Mouse (Mus musculus): ENCODE results near the gene Ddx59. TPM values are rescaled to one million over a fixed set of nuclear protein-coding genes. Genes with fewer than 3 reads are reported as not detected.

Ddx59 gene
- polyA plus RNA-seq, 1 experiment from 2014 or later, result 20.3 TPM

DNA sequence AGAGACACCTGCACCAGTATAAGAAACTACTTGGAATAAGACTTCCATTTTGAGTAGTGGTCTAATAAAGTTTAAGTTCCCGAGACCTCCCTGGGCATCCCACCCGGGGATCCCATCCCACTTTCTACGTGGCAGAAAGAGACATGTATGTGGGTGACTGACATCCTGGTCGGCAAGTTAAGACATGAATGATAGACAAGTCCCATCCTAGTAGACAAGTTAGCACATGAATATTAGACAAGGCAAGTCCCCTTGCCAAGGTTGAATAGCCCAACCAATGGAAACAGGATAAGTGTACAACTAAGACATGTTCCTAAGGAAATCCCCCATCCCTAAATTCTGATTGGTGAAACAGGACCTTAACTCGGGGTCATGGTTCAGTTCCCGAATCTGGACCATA lies 34.5 kb downstream of the Ddx59 start:
- 86% methylated on average over 6 of the region's 6 CpGs for WGBS
- Histone ChIP-seq H3K9ac (no peak overlapping the region), H3K4me3 (replicated peaks) (no peak overlapping the region), H3K36me3 (no peaks in the 10 kb centered on the region), H3K27ac (replicated peaks) (no peak overlapping the region), H3K4me1 (no peaks in the 10 kb centered on the region), H3K27me3 (no peaks in the 10 kb centered on the region), H3K9me3 (replicated peaks) (no peaks in the 10 kb centered on the region), H3K4me2 (replicated peaks) (no peak overlapping the region)
- ATAC-seq (ENCODE audit: insufficient number of reproducible peaks, low FRiP score, low TSS enrichment, low read depth), result no peak

DNA sequence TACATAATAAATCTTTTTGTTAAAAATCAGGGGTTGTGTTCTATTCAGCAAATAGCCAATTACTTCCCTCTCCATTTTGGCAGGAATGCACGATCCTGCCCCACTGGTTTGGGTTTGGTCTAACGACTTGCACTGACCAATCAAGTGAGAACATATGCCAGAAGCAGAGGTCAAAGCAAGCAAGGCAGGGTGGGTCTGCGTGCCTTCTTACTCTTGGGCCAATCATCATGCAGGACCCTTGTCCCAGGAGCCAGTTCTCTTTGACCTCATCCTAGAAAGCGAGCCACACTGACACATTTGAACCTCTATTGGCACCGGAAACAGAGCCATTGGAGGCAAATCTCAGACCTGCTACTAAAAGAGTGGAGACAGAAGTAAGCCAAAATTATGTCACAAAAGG lies 35.1 kb downstream of the Ddx59 start:
- no peak overlapping the region for H3K9ac ChIP-seq
- H3K4me2 ChIP-seq (replicated peaks), result no peak overlapping the region
- no peaks in the 10 kb centered on the region for H3K36me3 ChIP-seq
- H3K4me1 ChIP-seq, result no peaks in the 10 kb centered on the region
- H3K4me3 ChIP-seq (replicated peaks), result no peak overlapping the region
- no peak overlapping the region for H3K27ac ChIP-seq (replicated peaks)
- WGBS, result 78% methylated on average over 5 of the region's 5 CpGs
- ATAC-seq (ENCODE audit: insufficient number of reproducible peaks, low FRiP score, low TSS enrichment, low read depth), result no peak
- no peaks in the 10 kb centered on the region for H3K9me3 ChIP-seq (replicated peaks)
- H3K27me3 ChIP-seq, result no peaks in the 10 kb centered on the region

DNA sequence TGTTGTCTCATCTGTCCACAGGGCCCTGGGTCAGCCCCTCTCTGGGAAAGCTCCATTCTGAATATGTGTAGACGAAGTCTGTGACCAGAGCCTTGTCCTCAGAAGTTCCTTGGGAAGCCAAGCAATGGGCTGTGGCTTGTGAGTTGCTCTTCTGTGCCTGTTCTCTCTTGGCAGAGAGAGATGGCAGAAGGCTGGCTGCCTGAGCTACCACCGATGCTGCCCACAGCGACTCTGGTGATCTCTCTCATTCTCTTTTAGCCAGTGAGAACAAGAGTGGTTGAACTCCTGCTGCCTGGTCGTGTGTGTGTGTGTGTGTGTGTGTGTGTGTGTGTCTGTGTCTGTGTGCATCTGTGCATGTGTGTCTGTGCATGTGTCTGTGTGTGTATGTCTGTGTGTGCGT lies 37.4 kb downstream of the Ddx59 start:
- no peak overlapping the region for H3K4me3 ChIP-seq (replicated peaks)
- ATAC-seq (ENCODE audit: insufficient number of reproducible peaks, low FRiP score, low TSS enrichment, low read depth), result no peak
- H3K9me3 ChIP-seq (replicated peaks), result no peaks in the 10 kb centered on the region
- no peaks in the 10 kb centered on the region for H3K36me3 ChIP-seq
- H3K27ac ChIP-seq (replicated peaks), result no peak overlapping the region
- H3K9ac ChIP-seq, result no peak overlapping the region
- H3K4me1 ChIP-seq, result no peaks in the 10 kb centered on the region
- WGBS, result 66% methylated on average over 5 of the region's 5 CpGs
- no peak overlapping the region for H3K4me2 ChIP-seq (replicated peaks)
- no peaks in the 10 kb centered on the region for H3K27me3 ChIP-seq

DNA sequence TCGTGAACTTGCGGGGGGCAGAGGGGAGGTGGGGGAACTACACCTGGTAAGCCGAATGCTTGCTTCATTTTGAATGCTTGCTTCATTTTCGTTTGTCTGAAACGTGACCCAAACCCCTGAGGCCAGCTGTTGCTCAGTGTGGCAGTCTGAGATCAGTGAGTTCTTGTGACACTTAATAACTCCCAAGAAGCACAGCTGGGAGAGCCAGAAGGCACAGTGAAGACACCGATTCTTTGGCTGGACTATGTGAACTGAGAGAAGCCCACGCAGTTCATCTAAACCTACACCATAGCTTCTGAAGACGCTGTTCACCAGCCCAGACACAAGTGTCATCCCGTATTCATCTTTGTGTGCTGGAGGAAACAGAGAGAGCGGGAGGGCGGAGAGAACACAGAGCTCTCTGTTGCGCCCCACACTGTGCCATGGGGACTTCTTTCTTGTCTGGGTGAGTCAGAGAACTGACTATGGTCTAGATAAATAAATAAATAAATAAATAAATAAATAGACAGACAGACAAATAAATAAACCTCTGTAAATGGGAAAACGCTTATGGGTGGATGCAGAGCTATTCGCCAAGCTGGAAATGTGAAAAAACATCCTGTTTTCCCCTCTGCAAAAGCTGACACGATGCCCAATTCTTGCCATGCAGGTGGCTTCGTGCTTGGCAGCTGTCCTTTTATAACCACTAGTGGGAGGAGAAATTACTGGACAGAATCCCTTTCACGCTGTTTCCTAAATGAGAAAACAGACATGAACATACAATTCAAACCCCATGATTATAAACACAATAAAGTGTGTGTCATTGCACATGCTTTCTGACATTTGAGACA lies 40.9 kb downstream of the Ddx59 start:
- Histone ChIP-seq H3K4me3 (replicated peaks) (no peak overlapping the region), H3K4me1 (no peaks in the 10 kb centered on the region), H3K9ac (no peak overlapping the region), H3K9me3 (replicated peaks) (no peaks in the 10 kb centered on the region), H3K27me3 (no peaks in the 10 kb centered on the region), H3K4me2 (replicated peaks) (no peak overlapping the region), H3K36me3 (no peaks in the 10 kb centered on the region), H3K27ac (replicated peaks) (no peak overlapping the region)
- 48% methylated on average over 17 of the region's 17 CpGs for WGBS
- no peak for ATAC-seq (ENCODE audit: insufficient number of reproducible peaks, low FRiP score, low TSS enrichment, low read depth)

DNA sequence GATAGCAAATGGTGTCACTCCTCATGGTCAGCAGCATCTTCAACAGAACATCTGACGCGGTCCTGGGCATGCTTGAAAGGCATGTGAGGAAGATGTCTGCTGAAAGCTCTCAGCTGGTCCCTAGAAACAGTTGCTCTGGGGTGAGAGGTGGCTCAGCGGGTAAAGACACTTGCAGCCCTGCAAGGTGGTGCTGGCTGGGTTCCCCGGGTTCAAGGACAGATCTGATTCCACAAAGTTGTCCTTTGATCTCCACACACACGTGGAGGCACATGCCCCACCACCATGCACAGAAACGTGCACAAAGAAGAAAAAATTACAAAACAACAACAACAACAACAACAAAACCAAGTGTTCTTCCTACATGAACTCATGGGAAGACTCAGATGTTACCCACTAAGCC lies 41.7 kb downstream of the Ddx59 start:
- no peaks in the 10 kb centered on the region for H3K4me1 ChIP-seq
- no peaks in the 10 kb centered on the region for H3K27me3 ChIP-seq
- no peaks in the 10 kb centered on the region for H3K36me3 ChIP-seq
- H3K4me2 ChIP-seq (replicated peaks), result no peak overlapping the region
- ATAC-seq (ENCODE audit: insufficient number of reproducible peaks, low FRiP score, low TSS enrichment, low read depth), result no peak
- H3K9ac ChIP-seq, result no peak overlapping the region
- no peak overlapping the region for H3K4me3 ChIP-seq (replicated peaks)
- H3K9me3 ChIP-seq (replicated peaks), result no peaks in the 10 kb centered on the region
- 78% methylated on average over 6 of the region's 6 CpGs for WGBS
- H3K27ac ChIP-seq (replicated peaks), result no peak overlapping the region

DNA sequence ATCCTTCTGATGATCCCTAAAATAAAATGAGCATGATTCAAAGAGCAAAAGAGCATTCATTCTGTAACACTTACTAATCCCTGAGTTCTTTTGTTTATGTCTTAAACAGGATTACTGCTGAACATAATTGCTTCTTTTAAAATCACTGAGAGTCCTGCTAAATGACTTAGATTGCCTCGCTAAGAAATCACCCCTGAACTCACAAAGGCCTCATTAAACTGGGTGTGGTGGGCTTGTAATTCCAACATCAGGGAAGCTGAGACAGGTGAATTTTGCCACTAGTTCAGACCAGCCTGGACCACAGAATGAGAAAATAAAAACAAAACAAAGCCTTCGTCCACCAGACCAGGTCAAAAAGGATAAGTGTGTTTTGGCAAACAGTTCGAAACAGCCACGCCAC lies 42.3 kb downstream of the Ddx59 start:
- Histone ChIP-seq H3K4me1 (peaks cover under 1% of the 10 kb centered on the region; the same call in 1 of the 2 replicates), H3K4me3 (replicated peaks) (no peak overlapping the region), H3K4me2 (replicated peaks) (no peak overlapping the region), H3K36me3 (no peaks in the 10 kb centered on the region), H3K27me3 (no peaks in the 10 kb centered on the region), H3K9ac (no peak overlapping the region), H3K27ac (replicated peaks) (no peak overlapping the region), H3K9me3 (replicated peaks) (no peaks in the 10 kb centered on the region)
- 68% methylated on average over 4 of the region's 4 CpGs for WGBS
- ATAC-seq (ENCODE audit: insufficient number of reproducible peaks, low FRiP score, low TSS enrichment, low read depth), result no peak

DNA sequence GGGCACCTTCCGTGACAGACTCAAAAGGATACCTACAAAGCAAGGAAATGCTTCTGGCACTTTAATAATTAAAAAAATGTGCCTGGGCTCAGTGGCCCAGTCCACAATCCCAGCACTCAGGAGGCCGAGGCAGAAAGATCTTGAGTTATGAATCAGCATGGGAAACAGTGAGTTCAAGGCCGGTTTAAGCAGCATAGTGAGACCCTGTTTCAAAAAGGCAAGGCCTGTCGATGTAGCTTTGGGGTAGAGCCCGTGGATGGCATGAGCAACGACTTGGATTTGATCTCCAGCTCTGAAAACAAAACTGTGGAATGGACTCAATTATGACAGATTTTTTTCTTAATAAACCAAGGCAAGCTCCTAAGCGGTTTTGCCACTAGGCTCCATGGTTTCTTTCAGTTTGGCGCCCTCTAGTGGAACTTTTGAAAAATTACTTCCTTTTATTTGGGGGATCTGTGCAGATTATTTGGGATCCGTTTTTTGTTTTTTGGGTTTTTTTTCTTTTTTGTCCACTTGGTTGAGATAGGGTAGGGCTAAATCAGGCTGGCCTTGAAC lies 43.7 kb downstream of the Ddx59 start:
- peaks cover 6% of the 10 kb centered on the region; the same call in 1 of the 2 replicates for H3K4me1 ChIP-seq
- no peak overlapping the region for H3K27ac ChIP-seq (replicated peaks)
- H3K27me3 ChIP-seq, result no peaks in the 10 kb centered on the region
- H3K36me3 ChIP-seq, result no peaks in the 10 kb centered on the region
- no peak overlapping the region for H3K9ac ChIP-seq
- ATAC-seq (ENCODE audit: insufficient number of reproducible peaks, low FRiP score, low TSS enrichment, low read depth), result no peak
- no peak overlapping the region for H3K4me2 ChIP-seq (replicated peaks)
- H3K9me3 ChIP-seq (replicated peaks), result no peaks in the 10 kb centered on the region
- no peak overlapping the region for H3K4me3 ChIP-seq (replicated peaks)
- WGBS, result 24% methylated on average over 9 of the region's 9 CpGs

DNA sequence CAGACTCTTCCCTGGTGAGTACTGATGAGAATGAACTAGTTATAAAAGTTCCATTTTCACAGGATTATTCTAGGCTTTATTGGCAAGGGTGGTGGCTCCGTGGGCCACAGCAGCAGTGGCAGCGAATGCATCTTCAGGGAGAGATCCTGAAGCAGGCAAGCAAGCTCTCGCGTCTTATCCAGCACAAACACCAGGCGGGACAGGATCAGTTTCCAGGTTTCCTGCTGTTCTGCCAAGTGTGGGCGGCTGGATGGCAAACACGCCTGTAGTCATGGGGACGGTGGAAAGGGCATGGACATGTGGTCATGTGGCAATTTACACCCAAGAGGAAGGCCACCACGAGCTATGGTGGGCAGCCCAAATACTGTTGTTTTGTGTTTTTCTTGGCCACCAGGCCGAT lies 47.4 kb downstream of the Ddx59 start:
- peaks cover 18% of the 10 kb centered on the region for H3K4me1 ChIP-seq
- H3K9me3 ChIP-seq (replicated peaks), result no peaks in the 10 kb centered on the region
- ATAC-seq (ENCODE audit: insufficient number of reproducible peaks, low FRiP score, low TSS enrichment, low read depth), result no peak
- 38% methylated on average over 10 of the region's 10 CpGs for WGBS
- no peak overlapping the region for H3K4me2 ChIP-seq (replicated peaks)
- no peaks in the 10 kb centered on the region for H3K27me3 ChIP-seq
- no peak overlapping the region for H3K9ac ChIP-seq
- H3K27ac ChIP-seq (replicated peaks), result no peak overlapping the region
- no peak overlapping the region for H3K4me3 ChIP-seq (replicated peaks)
- H3K36me3 ChIP-seq, result no peaks in the 10 kb centered on the region

DNA sequence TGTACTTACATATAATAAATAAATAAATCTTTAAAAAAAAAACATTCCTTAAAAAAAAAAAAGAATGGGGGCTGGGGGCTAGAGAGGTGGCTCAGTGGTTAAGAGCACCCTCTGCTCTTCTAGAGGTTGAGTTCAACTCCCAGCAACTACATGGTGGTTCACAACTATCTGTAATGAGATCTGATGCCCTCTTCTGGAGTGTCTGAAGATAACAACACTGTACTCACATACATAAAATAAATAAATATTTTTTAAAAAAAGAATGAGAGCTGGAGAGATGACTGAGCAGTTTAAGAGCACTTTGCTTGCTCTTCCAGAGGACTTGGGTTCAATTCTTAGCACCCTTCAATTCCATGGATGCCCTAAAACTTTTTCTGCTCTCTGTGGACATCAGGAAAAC lies 50.1 kb downstream of the Ddx59 start:
- H3K4me3 ChIP-seq (replicated peaks), result no peak overlapping the region
- no peak overlapping the region for H3K27ac ChIP-seq (replicated peaks)
- H3K9me3 ChIP-seq (replicated peaks), result no peaks in the 10 kb centered on the region
- no peak overlapping the region for H3K4me2 ChIP-seq (replicated peaks)
- peaks cover 4% of the 10 kb centered on the region; the same call in 1 of the 2 replicates for H3K36me3 ChIP-seq
- no peak for ATAC-seq (ENCODE audit: insufficient number of reproducible peaks, low FRiP score, low TSS enrichment, low read depth)
- no peaks in the 10 kb centered on the region for H3K27me3 ChIP-seq
- peaks cover 20% of the 10 kb centered on the region for H3K4me1 ChIP-seq
- H3K9ac ChIP-seq, result no peak overlapping the region

DNA sequence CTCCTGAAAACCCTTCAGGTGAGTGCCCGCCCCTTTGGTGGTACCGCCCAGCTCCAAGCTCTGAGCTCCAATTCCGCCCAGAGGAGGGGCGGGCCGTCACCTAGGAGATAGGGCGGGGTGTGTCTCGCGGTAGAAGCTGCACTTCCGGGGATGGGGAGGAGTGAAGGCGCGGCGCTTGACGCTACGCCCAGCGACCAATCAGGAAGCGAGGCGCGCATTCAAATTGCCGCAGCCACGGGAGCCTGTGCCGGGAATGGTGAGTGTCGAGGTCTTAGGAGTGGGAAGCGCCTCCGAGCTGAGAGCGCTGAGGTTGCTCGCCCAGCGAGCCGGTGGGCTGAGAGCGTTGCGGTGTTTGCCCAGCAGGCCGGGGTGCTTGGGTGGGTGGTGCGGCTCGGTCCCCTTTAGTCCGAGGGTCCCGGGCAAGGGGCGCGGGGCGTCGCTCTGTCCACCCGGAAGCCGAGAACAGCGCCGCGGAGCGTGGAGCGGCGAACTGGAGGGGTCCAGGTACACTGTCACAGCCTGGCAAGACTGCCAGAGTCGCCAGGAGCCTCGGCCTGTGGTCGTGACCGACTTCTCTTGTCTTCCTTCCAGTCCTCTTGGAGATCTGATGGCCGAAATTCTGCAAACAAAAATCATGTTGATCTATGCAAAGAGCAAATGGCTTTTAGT lies 51.2 kb downstream of the Ddx59 start, which contains the start of gene Kif14:
TSS of gene Kif14 (plus strand) at position 201 of the 669 bp plus-strand sequence.
- WGBS, result under 1% methylated on average over 52 of the region's 52 CpGs
- Histone ChIP-seq H3K27me3 (no peaks in the 10 kb centered on the region), H3K9ac (peak within 1 kb of the TSS; percentile 43), H3K4me2 (replicated peaks) (peak within 1 kb of the TSS; percentile 99), H3K36me3 (peaks cover 4% of the 10 kb centered on the region), H3K27ac (replicated peaks) (no peak within 1 kb of the TSS), H3K4me3 (replicated peaks) (peak within 1 kb of the TSS; percentile 75), H3K9me3 (replicated peaks) (no peaks in the 10 kb centered on the region), H3K4me1 (peaks cover 24% of the 10 kb centered on the region)
- peak; percentile 97 for ATAC-seq (ENCODE audit: insufficient number of reproducible peaks, low FRiP score, low TSS enrichment, low read depth)

DNA sequence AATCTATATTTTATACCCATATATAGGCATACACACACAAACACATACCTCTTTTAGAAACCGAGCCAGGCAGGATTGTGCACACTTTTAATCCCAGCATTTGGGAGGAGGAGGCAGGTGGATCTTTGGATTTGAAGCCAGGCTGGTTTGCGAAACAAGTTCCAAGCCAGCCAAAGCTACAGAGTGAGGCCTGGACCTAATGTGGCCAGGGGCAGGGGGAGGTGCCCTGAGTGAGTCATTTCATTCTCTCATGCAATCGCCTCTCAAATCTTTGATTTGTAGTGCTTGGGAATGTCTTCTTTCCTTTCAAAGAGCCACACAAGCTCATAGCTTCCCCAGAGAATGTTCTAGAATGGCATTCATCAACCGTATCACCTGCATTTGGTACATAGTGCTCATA lies 54.3 kb downstream of the Ddx59 start:
- Histone ChIP-seq H3K9ac (no peak overlapping the region), H3K4me1 (peaks cover 19% of the 10 kb centered on the region), H3K27me3 (no peaks in the 10 kb centered on the region), H3K27ac (replicated peaks) (no peak overlapping the region), H3K9me3 (replicated peaks) (no peaks in the 10 kb centered on the region), H3K36me3 (peaks cover 12% of the 10 kb centered on the region), H3K4me3 (replicated peaks) (no peak overlapping the region), H3K4me2 (replicated peaks) (no peak overlapping the region)
- WGBS, result 79% methylated on average over 4 of the region's 4 CpGs
- no peak for ATAC-seq (ENCODE audit: insufficient number of reproducible peaks, low FRiP score, low TSS enrichment, low read depth)
